Mouse (Mus musculus) brain, embryonic 14.5 days (tissue): Measurements from ENCODE around the gene Gm2696. TPM values are rescaled to one million over a fixed set of nuclear protein-coding genes. Genes with fewer than 3 reads are reported as not detected.

Experiments
- DNase-seq: peaks from one replicate; pipeline ENCODE4 v3.0.0-alpha.2; 2011; ENCODE audit warnings: low read depth
- CTCF ChIP-seq: fragments of 200-500 bp; IDR thresholded peaks from 2 replicates; pipeline ENCODE4 v1.5.1; 2012; ENCODE audit warnings: inconsistent platforms, mild to moderate bottlenecking, moderate library complexity, borderline replicate concordance; ENCODE audit not compliant: insufficient read depth, insufficient read length; ENCODE audit errors: extremely low read depth
- POLR2A ChIP-seq: fragments of 200-500 bp; IDR thresholded peaks from 2 replicates; pipeline ENCODE4 v1.6.1; 2012; ENCODE audit warnings: mild to moderate bottlenecking, inconsistent platforms, borderline replicate concordance; ENCODE audit not compliant: poor library complexity, insufficient read depth, insufficient read length, severe bottlenecking; ENCODE audit errors: extremely low read depth
- polyA plus RNA-seq: library from polyadenylated mRNA; depleted of rRNA; stranded (reverse); fragments of >200 nt; gene quantifications from 2 replicates; pipeline ENCODE4 v1.2.3, GENCODE M21; 2012

The Gm2696 gene
- polyA plus RNA-seq, 1 experiment, result 0.14 TPM

- DNase-seq, result no peak
- no peak for TF ChIP-seq CTCF
Observed at GRCm38 (mm10) chr10:77811743-77812142, 2.7 kb upstream of the Gm2696 start, which contains the start of gene Gm9507. TSS of gene Gm9507 (minus strand) at chr10:77811843.

GRCm38 (mm10) chr10:77815514-77815913, 1.0 kb downstream of the Gm2696 start:
- DNase-seq, result no peak
- TF ChIP-seq CTCF (peak; percentile 66), POLR2A (no peak)

DNA sequence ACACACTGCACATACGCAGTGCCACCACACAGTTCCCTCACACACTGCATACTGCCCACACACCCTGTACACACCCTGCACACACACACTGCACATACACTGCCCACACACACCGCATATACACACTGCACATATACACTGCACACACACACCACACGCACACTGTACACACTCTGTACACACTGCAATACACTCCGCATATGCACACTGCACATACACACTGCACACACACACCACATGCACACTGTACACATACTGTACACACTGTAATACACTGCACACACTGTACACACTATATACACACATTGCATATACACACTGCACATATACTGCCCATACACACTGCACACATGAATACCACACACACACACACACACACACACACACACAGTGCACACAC, 4.0 kb downstream of the Gm2696 start:
- DNase-seq, result no peak
- TF ChIP-seq CTCF, result no peak
- no peak for TF ChIP-seq POLR2A

- no peak for TF ChIP-seq CTCF
- no peak for TF ChIP-seq POLR2A
- peak; percentile 41 for DNase-seq
Observed at GRCm38 (mm10) chr10:77819203-77819602, 4.7 kb downstream of the Gm2696 start.

DNA sequence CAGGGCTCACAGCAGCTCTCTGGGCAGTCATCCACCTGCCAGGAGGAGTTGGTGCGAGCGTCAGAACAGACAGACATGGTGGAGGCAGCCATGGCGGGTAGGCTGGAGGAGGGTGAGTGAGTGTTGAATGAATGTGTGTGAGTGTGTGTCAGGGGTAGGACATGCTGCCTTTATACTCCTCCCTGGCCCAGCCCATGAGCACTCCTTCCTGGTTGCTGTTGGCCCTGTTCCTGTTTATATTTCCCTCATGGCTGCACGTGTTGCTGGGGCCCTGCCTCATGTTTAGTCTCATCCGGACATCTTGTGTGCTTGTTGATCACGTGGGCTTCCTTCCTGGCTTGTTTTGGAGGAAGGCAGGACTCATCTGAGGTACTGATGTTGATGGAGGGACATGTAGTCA, 12.5 kb downstream of the Gm2696 start, which contains the start of gene Krtap10-4:
Krtap10-4 (minus strand) TSS at position 145 of the 400 bp plus-strand sequence.
- no peak for TF ChIP-seq POLR2A
- TF ChIP-seq CTCF, result no peak
- DNase-seq, result no peak

GRCm38 (mm10) chr10:77835647-77836046, 21.2 kb downstream of the Gm2696 start, which contains the start of gene Krtap10-10:
TSS of gene Krtap10-10 (plus strand) at chr10:77835947.
- no peak for DNase-seq
- TF ChIP-seq CTCF (no peak), POLR2A (no peak)

DNA sequence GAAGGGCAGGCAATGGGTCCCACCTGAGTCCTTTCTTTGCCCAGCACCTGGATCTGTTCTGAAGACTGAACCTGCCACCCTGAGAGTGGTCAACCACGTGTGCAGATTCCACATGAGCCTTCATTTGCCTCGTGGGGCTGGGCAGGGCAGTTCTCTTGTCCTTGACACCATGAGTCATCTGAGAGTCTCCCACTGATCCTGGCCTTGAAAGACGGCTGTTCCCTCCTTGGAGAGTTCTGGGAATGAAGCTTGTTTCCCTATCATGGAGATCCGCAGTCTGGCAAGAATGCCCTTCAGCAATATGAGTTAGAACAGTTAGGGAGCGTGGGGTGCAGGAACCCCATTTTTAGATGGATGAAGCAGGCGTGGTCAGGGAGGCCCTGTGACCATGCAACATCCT, 24.5 kb downstream of the Gm2696 start:
- DNase-seq, result no peak
- TF ChIP-seq POLR2A, result no peak
- no peak for TF ChIP-seq CTCF

DNA sequence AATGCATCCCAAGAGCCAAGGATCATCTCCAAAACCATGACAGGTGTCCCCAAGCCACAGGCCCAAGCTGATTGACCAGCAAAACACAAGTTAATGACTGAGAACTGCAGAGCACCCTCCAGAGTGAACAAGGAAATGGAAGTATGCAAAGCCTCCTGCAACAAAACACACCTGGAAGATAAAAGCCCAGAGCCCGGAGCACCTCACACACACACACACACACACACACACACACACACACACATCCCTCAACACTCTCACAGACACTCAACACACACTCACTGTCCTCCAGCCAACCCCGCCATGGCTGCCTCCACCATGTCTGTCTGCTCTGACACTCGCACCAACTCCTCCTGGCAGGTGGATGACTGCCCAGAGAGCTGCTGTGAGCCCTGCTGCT, 32.0 kb downstream of the Gm2696 start, which contains the start of gene Gm36176:
Gm36176 (plus strand) TSS at position 301 of the 400 bp plus-strand sequence.
- no peak for DNase-seq
- no peak for TF ChIP-seq POLR2A
- TF ChIP-seq CTCF, result no peak

GRCm38 (mm10) chr10:77846961-77847360, 32.5 kb downstream of the Gm2696 start:
- no peak for DNase-seq
- TF ChIP-seq POLR2A (no peak), CTCF (no peak)

DNA sequence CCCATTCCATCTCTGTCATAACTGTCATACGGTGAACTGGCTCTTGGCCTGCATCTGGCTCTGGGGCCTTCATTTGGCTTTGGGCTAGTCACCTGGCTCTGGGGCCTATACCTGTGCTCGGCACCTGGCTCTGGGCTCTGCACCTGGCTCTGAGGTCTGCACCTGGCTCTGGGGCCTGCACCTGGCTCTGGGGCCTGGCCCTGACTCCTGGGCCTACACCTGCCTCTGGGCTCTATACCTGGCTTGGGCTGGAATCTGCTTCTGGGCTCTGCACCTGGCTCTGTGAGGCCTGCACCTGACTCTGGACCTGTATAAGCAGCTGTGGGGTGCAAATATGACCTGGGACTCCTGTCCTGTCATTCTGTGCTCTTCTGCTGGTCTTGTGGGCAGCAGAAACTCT, 33.1 kb downstream of the Gm2696 start:
- no peak for DNase-seq
- TF ChIP-seq CTCF (no peak), POLR2A (no peak)

- DNase-seq, result no peak
- TF ChIP-seq CTCF (no peak), POLR2A (no peak)
Observed at GRCm38 (mm10) chr10:77852559-77852958, 38.1 kb downstream of the Gm2696 start, which contains the start of gene Gm10318. TSS of gene Gm10318 (plus strand) at chr10:77852859.

GRCm38 (mm10) chr10:77861675-77862074, 47.2 kb downstream of the Gm2696 start, which contains the start of gene Gm3285:
TSS of gene Gm3285 (plus strand) at chr10:77861975.
- no peak for TF ChIP-seq POLR2A
- TF ChIP-seq CTCF, result no peak
- DNase-seq, result no peak

GRCm38 (mm10) chr10:77864067-77864761, 49.7 kb downstream of the Gm2696 start:
- peak; percentile 55 for DNase-seq

More at GRCm38 (mm10) chr10:77864067-77864761, 49.7 kb downstream of the Gm2696 start:
- TF ChIP-seq POLR2A, result no peak
- TF ChIP-seq CTCF, result no peak
